Mouse (Mus musculus) retina, adult 2 months (tissue): ENCODE measurements around the gene Ugt1a6b.

ENCODE experiments used
- DNase-seq: peaks from one replicate; pipeline ENCODE4 v3.0.0-alpha.2; 2012; ENCODE audit warnings: low read depth, low spot score

Ugt1a6b gene

GRCm38 (mm10) chr1:88238771-88239170 is 135.7 kb downstream of the Ugt1a6b start:
- DNase-seq: no peak

DNA sequence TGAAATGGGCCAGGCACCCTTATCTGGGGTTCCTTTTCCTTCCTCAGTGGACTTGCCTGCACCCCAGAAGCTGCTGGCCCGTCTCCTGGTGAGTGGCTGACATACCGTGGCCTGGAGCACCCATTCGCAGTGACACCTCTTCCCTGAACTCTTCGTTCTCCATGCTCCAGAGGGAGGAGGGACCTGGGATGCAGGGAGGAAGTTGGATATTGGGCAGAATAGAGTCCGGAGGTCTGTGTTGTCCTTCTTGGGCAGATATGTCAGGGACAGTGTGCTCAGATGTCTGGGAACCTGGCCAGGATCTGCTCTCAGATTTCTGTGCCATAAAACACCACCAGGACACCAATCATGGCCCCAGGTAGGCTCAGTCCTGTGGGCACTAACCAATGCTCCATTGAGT is 137.0 kb downstream of the Ugt1a6b start:
- no peak for DNase-seq

GRCm38 (mm10) chr1:88240579-88240978 is 137.5 kb downstream of the Ugt1a6b start:
- DNase-seq: no peak

DNA sequence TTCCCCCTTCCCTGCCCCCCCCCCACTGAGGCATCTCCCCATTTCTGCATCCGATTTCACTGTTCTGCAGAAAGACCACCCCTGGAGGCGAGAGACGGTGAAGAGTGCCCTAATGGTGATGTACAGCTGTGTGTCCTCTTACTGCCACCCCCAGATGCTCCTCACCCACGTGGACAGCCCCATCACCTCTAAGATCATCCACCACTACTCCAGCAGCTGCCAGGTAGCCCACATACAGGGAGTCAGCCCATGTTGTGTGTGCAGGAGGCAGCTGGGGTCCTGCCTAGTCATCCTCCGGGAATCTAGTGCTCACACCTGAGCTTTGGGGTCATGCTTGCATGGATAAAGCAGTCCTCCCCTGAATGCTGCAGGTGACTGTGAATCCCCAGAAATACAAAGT is 140.8 kb downstream of the Ugt1a6b start:
- no peak for DNase-seq

GRCm38 (mm10) chr1:88245881-88246280 is 142.8 kb downstream of the Ugt1a6b start:
- DNase-seq: no peak

DNA sequence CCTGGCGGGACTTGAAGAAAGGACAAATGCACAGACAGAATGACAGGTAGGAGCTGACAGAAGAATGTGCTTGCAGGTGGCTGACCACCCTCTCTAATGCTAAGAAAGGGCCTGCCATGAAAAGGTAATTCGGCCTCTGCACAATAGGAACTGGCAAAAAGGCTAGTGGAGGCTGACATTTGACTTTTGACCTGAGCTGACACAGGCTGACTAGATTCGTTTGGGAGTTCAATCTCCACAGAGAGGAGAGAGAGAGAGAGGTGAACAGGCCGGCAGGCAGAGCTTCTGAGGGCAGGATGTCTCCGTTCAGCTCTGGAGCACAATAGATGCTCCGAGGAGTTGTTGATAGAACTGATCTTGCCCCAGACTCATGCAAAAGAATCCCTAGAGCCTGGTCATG is 143.3 kb downstream of the Ugt1a6b start:
- no peak for DNase-seq

GRCm38 (mm10) chr1:88247660-88248059 is 144.6 kb downstream of the Ugt1a6b start:
- DNase-seq: no peak

DNA sequence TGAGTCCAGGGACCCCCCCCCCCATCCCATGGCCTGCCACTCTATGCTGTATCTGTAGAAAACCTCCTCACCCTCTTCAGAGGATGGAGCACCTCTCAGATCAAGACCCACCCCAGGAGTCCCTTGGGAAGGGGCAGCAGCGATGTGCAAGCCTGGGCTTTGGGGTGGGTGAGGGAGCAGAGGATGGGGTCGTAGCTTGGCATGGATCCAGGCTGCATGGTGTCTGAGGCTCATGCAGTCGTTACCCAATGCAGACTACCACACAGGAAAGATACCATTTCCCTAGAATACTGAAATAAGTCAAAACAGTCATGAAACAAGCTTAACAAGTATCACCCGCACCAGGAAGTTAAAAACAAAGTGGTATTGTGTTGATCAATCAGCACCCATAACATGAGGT is 145.6 kb downstream of the Ugt1a6b start:
- no peak for DNase-seq

- no peak for DNase-seq
Measured at GRCm38 (mm10) chr1:88249596-88249995, 146.5 kb downstream of the Ugt1a6b start.

GRCm38 (mm10) chr1:88250023-88250422 is 147.0 kb downstream of the Ugt1a6b start:
- DNase-seq: no peak

GRCm38 (mm10) chr1:88253106-88253505 is 150.1 kb downstream of the Ugt1a6b start:
- DNase-seq: no peak

- DNase-seq: no peak
Measured at GRCm38 (mm10) chr1:88253540-88253939, 150.5 kb downstream of the Ugt1a6b start.

DNA sequence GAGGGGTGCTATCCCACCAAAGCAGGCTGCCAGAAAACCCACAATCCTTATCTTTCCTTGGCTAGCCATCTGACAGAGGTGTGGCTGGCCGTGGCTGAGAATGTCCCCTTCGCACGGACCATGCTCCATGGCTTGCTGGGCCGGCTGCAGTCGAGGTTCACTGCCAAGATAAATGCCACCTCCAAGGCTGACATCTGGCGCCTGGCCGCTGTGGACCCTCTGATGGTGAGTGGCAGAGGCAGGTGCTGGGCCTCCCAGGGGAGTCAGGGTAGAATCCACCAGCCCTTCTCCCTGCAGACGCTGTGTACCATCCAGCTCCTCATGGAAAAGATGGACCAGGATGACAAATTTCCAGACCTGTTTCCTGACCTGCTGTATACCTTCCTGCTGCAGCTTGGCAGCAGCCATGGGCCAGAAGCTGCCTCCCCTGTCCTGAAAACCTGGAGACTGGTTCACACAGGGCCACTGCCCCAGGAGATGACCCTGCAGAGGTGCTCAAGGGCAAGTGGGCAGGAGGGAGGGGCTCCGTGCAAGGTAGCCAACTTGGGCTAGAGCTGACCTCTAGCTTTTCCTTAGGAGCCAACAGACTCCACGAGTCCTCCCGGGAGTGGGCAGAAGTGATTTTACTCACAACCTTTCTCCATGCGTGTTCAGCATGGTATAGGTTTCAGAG is 151.9 kb downstream of the Ugt1a6b start:
- no peak for DNase-seq

- no peak for DNase-seq
Measured at GRCm38 (mm10) chr1:88255466-88255857, 152.4 kb downstream of the Ugt1a6b start.

DNA sequence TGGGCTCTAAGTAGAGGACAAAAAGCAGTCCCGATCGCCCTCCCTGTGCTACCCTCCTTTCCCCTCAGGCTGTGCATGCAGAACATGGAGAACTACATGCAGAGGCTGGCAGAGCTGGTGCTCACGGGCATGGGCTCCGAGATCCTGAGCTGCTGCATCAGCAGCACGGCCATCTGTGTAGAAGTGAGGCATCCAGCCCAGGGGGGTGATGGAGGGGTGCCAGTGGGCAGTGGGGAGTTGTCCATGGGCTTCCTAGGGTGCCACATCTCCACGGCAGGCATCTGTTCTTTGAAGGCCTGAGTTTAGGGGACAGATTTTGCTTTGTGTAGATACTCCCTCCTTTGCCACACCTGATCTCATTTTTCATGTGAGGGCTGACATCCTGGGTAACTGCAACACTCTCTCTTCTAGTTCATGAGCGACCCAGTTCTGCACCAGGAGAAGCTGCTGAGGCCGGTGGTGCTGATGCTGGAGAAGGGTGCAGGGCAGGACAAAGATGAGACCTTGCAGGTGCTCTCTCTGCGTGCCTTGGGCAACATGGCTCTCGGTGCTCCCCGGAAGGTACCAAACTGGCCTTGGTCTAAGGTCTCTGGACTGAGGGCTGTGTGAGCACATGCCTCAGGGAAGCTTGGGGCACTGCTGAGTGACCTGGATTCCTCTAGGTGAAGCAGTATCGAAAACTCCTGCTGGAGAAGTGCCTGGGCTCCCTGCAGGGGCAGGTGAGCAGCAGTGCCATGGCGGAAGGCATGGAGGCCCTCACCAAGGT is 153.1 kb downstream of the Ugt1a6b start:
- no peak for DNase-seq

DNA sequence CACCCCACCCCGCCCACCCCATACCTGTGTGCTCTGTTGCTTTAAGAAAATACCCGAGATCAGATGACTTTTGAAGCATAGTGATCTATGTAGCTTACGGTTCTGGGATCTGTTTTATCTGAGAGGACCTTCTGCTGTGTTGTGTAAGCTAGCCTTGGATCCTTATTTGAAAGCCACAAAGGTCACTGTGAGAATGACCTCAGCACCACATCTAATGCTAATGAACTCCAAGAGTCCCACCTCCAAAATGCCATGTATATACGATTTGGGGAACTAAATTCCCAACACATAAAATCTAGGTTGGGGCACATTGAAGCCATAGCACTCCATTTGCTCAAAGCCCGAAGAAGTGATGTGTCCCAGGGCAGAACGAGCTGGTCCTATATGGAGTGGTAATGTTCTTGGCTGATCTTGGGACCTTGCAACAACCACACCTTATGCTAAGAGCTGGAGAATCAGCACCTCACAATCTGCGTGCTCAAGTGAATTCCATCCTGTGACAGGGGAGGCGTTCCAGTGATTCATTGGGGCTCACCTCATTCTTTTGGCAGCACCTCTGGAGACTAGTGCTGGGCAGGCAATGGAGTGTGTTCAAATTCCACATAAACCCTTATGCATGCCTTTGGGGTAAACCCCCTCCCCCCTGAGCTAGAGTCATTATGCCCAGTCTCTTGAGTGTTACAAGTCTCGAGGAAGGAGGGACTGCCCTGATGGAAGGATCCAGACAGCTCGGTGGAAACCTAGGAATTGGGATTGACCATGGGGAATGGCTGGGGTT is 154.0 kb downstream of the Ugt1a6b start:
- DNase-seq: no peak

- DNase-seq: no peak
Measured at GRCm38 (mm10) chr1:88257681-88258080, 154.6 kb downstream of the Ugt1a6b start.

DNA sequence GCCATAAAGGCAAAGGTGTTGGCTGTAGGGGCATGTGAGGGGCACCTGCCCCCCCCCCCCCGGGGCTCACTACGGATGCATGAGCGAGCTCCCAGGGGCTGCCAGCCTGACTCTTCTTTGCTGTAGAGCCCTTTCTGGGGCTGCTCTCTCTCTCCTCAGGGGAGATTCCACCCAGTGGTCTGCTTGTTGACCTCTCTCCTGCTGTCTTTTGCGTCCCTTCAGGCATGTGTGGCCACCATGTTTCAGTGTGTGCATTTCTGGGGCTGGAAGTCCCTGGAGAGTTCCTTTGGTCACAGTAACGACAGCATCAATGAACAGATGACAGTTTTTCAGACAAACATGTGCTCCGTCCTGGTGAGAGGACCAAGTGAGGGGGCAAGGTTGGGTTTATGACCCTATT is 155.3 kb downstream of the Ugt1a6b start:
- no peak for DNase-seq

- no peak for DNase-seq
Measured at GRCm38 (mm10) chr1:88258881-88259642, 156.0 kb downstream of the Ugt1a6b start.

DNA sequence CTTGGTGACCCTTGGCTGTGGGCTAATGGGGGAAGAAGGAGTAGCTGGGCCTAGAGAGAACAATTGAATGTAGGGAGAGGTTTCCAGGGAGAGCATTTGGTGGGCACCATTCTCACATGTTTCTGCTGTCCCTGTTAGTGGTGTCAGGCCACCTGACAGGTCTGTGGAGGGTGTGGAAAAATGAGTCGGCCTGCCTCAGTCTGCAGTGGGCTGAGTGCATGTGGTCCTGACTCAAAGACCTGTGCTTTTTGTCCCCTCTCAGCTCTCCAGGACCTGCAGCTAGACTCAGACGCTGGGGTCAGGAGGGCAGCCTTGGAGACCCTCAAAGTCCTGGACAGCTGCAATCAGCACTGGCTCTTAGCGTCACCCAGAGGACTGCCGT is 156.6 kb downstream of the Ugt1a6b start:
- DNase-seq: no peak

GRCm38 (mm10) chr1:88260114-88260513 is 157.1 kb downstream of the Ugt1a6b start:
- DNase-seq: no peak
